Mouse (Mus musculus) liver, adult (tissue): ENCODE data around the gene Bmp3.

Source experiments
- GATA4 ChIP-seq: IDR thresholded peaks from 2 replicates; pipeline ENCODE4 v1.6.1; 2014; ENCODE audit warnings: mild to moderate bottlenecking, low read length; ENCODE audit not compliant: insufficient replicate concordance

Gene Bmp3

GRCm38 (mm10) chr5:98854264-98854626 lies at the start of gene Bmp3:
Gene Bmp3, plus strand, starts transcription at chr5:98854415.
- TF ChIP-seq GATA4, result no peak

- no peak for TF ChIP-seq GATA4
Measured at GRCm38 (mm10) chr5:98804761-98805160, 49.5 kb upstream of the Bmp3 start.

GRCm38 (mm10) chr5:98806492-98806891 lies 47.7 kb upstream of the Bmp3 start:
- TF ChIP-seq GATA4, result no peak

GRCm38 (mm10) chr5:98807022-98807421 lies 47.2 kb upstream of the Bmp3 start:
- TF ChIP-seq GATA4, result no peak

GRCm38 (mm10) chr5:98807953-98808352 lies 46.3 kb upstream of the Bmp3 start:
- no peak for TF ChIP-seq GATA4

GRCm38 (mm10) chr5:98812380-98812779 lies 41.8 kb upstream of the Bmp3 start:
- no peak for TF ChIP-seq GATA4

GRCm38 (mm10) chr5:98815269-98815668 lies 38.9 kb upstream of the Bmp3 start:
- no peak for TF ChIP-seq GATA4

- TF ChIP-seq GATA4, result no peak
Measured at GRCm38 (mm10) chr5:98833760-98834159, 20.5 kb upstream of the Bmp3 start.

GRCm38 (mm10) chr5:98834300-98834699 lies 19.9 kb upstream of the Bmp3 start:
- no peak for TF ChIP-seq GATA4

- no peak for TF ChIP-seq GATA4
Measured at GRCm38 (mm10) chr5:98842600-98843310, 11.5 kb upstream of the Bmp3 start.

GRCm38 (mm10) chr5:98844664-98845063 lies 9.6 kb upstream of the Bmp3 start:
- TF ChIP-seq GATA4, result no peak

- TF ChIP-seq GATA4, result no peak
Measured at GRCm38 (mm10) chr5:98854627-98855564, 681 bp downstream of the Bmp3 start.

- no peak for TF ChIP-seq GATA4
Measured at GRCm38 (mm10) chr5:98855741-98856140, 1.5 kb downstream of the Bmp3 start.

GRCm38 (mm10) chr5:98856356-98856755 lies 2.1 kb downstream of the Bmp3 start:
- TF ChIP-seq GATA4, result no peak

- TF ChIP-seq GATA4, result no peak
Measured at GRCm38 (mm10) chr5:98863891-98864290, 9.7 kb downstream of the Bmp3 start.

- TF ChIP-seq GATA4, result no peak
Measured at GRCm38 (mm10) chr5:98865146-98865545, 10.9 kb downstream of the Bmp3 start.

- TF ChIP-seq GATA4, result no peak
Measured at GRCm38 (mm10) chr5:98876056-98876455, 21.8 kb downstream of the Bmp3 start.

- TF ChIP-seq GATA4, result no peak
Measured at GRCm38 (mm10) chr5:98878891-98879290, 24.7 kb downstream of the Bmp3 start.
